Mouse (Mus musculus): Measurements from ENCODE around the gene Iqce. TPM values are rescaled to one million over a fixed set of nuclear protein-coding genes. Genes with fewer than 3 reads are reported as not detected.

Gene Iqce
- polyA plus RNA-seq, 1 experiment, result 12.5 TPM

- Histone ChIP-seq H3K4me3 (ENCODE audit: extremely low read depth, insufficient read depth, insufficient read length) (no peak overlapping the region), H3K36me3 (ENCODE audit: control insufficient read depth, insufficient read depth, low read length) (peaks cover 13% of the 10 kb centered on the region), H3K4me1 (ENCODE audit: control insufficient read depth, insufficient read depth, insufficient read length) (peaks cover 25% of the 10 kb centered on the region), H3K27me3 (ENCODE audit: control insufficient read depth, insufficient read depth, low read length) (no peaks in the 10 kb centered on the region), H3K27ac (ENCODE audit: insufficient read depth, low read length) (no peak overlapping the region)
- DNase-seq (ENCODE audit: low read depth in 1 of 2, low spot score in 2 of 2), result peak in 1 of 2 experiments; percentile 79
- TF ChIP-seq CTCF (IDR thresholded peaks at IDR 0.05; ENCODE audit: extremely low read depth, insufficient read depth, insufficient read length, insufficient replicate concordance) (peak; percentile 93), POLR2A (IDR thresholded peaks at IDR 0.05; ENCODE audit: low read depth, low read length) (no peak)
- WGBS, result 19% methylated on average over 6 of the region's 6 CpGs
Measured at GRCm38 (mm10) chr5:140619151-140619771, 82.9 kb downstream of the Iqce start.

- Histone ChIP-seq H3K4me3 (ENCODE audit: extremely low read depth, insufficient read depth, insufficient read length) (no peak overlapping the region), H3K27me3 (ENCODE audit: control insufficient read depth, insufficient read depth, low read length) (no peaks in the 10 kb centered on the region), H3K27ac (ENCODE audit: insufficient read depth, low read length) (peak overlapping the region; percentile 92), H3K36me3 (ENCODE audit: control insufficient read depth, insufficient read depth, low read length) (peaks cover 23% of the 10 kb centered on the region), H3K4me1 (ENCODE audit: control insufficient read depth, insufficient read depth, insufficient read length) (peaks cover 25% of the 10 kb centered on the region)
- TF ChIP-seq POLR2A (IDR thresholded peaks at IDR 0.05; ENCODE audit: low read depth, low read length) (peak; percentile 32; the same call in 1 of the 2 replicates), CTCF (IDR thresholded peaks at IDR 0.05; ENCODE audit: extremely low read depth, insufficient read depth, insufficient read length, insufficient replicate concordance) (no peak)
- WGBS, result 4% methylated on average over 5 of the region's 5 CpGs
- DNase-seq (ENCODE audit: low read depth in 1 of 2, low spot score in 2 of 2), result peak; percentile 87 to 88
Measured at GRCm38 (mm10) chr5:140617714-140618113, 84.5 kb downstream of the Iqce start.

GRCm38 (mm10) chr5:140616691-140617090 is 85.5 kb downstream of the Iqce start:
- TF ChIP-seq POLR2A (IDR thresholded peaks at IDR 0.05; ENCODE audit: low read depth, low read length), result no peak
- TF ChIP-seq CTCF (IDR thresholded peaks at IDR 0.05; ENCODE audit: extremely low read depth, insufficient read depth, insufficient read length, insufficient replicate concordance), result no peak
- WGBS, result 5% methylated on average over 9 of the region's 9 CpGs
- peaks cover 25% of the 10 kb centered on the region for H3K4me1 ChIP-seq (ENCODE audit: control insufficient read depth, insufficient read depth, insufficient read length)

GRCm38 (mm10) chr5:140616110-140616503 is 86.1 kb downstream of the Iqce start:
- Histone ChIP-seq H3K27ac (ENCODE audit: insufficient read depth, low read length) (peak overlapping the region; percentile 92), H3K4me1 (ENCODE audit: control insufficient read depth, insufficient read depth, insufficient read length) (peaks cover 31% of the 10 kb centered on the region), H3K4me3 (ENCODE audit: extremely low read depth, insufficient read depth, insufficient read length) (no peak overlapping the region), H3K36me3 (ENCODE audit: control insufficient read depth, insufficient read depth, low read length) (peaks cover 34% of the 10 kb centered on the region), H3K27me3 (ENCODE audit: control insufficient read depth, insufficient read depth, low read length) (no peaks in the 10 kb centered on the region)
- WGBS, result 47% methylated on average over 6 of the region's 6 CpGs
- TF ChIP-seq POLR2A (IDR thresholded peaks at IDR 0.05; ENCODE audit: low read depth, low read length), result no peak
- no peak for TF ChIP-seq CTCF (IDR thresholded peaks at IDR 0.05; ENCODE audit: extremely low read depth, insufficient read depth, insufficient read length, insufficient replicate concordance)
- no peak for DNase-seq (ENCODE audit: low read depth in 1 of 2, low spot score in 2 of 2)

More at GRCm38 (mm10) chr5:140616691-140617090, 85.5 kb downstream of the Iqce start:
- DNase-seq (ENCODE audit: low read depth in 1 of 2, low spot score in 2 of 2), result peak in 1 of 2 experiments; percentile 67
- Histone ChIP-seq H3K4me3 (ENCODE audit: extremely low read depth, insufficient read depth, insufficient read length) (peak overlapping the region; percentile 0; the same call in 1 of the 2 replicates), H3K27ac (ENCODE audit: insufficient read depth, low read length) (peak overlapping the region; percentile 92), H3K36me3 (ENCODE audit: control insufficient read depth, insufficient read depth, low read length) (peaks cover 31% of the 10 kb centered on the region), H3K27me3 (ENCODE audit: control insufficient read depth, insufficient read depth, low read length) (no peaks in the 10 kb centered on the region)

GRCm38 (mm10) chr5:140615321-140616109 is 86.7 kb downstream of the Iqce start:
- no peak for DNase-seq (ENCODE audit: low read depth in 1 of 2, low spot score in 2 of 2)
- TF ChIP-seq CTCF (IDR thresholded peaks at IDR 0.05; ENCODE audit: extremely low read depth, insufficient read depth, insufficient read length, insufficient replicate concordance) (no peak), POLR2A (IDR thresholded peaks at IDR 0.05; ENCODE audit: low read depth, low read length) (no peak)
- H3K4me3 ChIP-seq (ENCODE audit: extremely low read depth, insufficient read depth, insufficient read length), result no peak overlapping the region
- peaks cover 34% of the 10 kb centered on the region for H3K4me1 ChIP-seq (ENCODE audit: control insufficient read depth, insufficient read depth, insufficient read length)
- no peaks in the 10 kb centered on the region for H3K27me3 ChIP-seq (ENCODE audit: control insufficient read depth, insufficient read depth, low read length)
- H3K36me3 ChIP-seq (ENCODE audit: control insufficient read depth, insufficient read depth, low read length), result peaks cover 35% of the 10 kb centered on the region
- WGBS, result 67% methylated on average over 10 of the region's 10 CpGs
- H3K27ac ChIP-seq (ENCODE audit: insufficient read depth, low read length), result peak overlapping the region; percentile 92

GRCm38 (mm10) chr5:140614837-140615236 is 87.3 kb downstream of the Iqce start:
- H3K36me3 ChIP-seq (ENCODE audit: control insufficient read depth, insufficient read depth, low read length), result peaks cover 35% of the 10 kb centered on the region
- H3K4me3 ChIP-seq (ENCODE audit: extremely low read depth, insufficient read depth, insufficient read length), result no peak overlapping the region
- H3K27ac ChIP-seq (ENCODE audit: insufficient read depth, low read length), result peak overlapping the region; percentile 35
- TF ChIP-seq POLR2A (IDR thresholded peaks at IDR 0.05; ENCODE audit: low read depth, low read length) (no peak), CTCF (IDR thresholded peaks at IDR 0.05; ENCODE audit: extremely low read depth, insufficient read depth, insufficient read length, insufficient replicate concordance) (no peak)
- DNase-seq (ENCODE audit: low read depth in 1 of 2, low spot score in 2 of 2), result no peak
- WGBS, result 67% methylated on average over 4 of the region's 4 CpGs
- H3K27me3 ChIP-seq (ENCODE audit: control insufficient read depth, insufficient read depth, low read length), result no peaks in the 10 kb centered on the region
- peaks cover 38% of the 10 kb centered on the region for H3K4me1 ChIP-seq (ENCODE audit: control insufficient read depth, insufficient read depth, insufficient read length)
